Mouse (Mus musculus) monocyte, adult 2 months (primary cell): ENCODE results near the gene Ip6k1.

ENCODE experiments used
- DNase-seq, 2 experiments: peaks; one replicate each; pipeline ENCODE4 v3.0.0; 2022; ENCODE audit warnings: low spot score in 2 of 2, low read depth in 1 of 2

Gene Ip6k1

DNA sequence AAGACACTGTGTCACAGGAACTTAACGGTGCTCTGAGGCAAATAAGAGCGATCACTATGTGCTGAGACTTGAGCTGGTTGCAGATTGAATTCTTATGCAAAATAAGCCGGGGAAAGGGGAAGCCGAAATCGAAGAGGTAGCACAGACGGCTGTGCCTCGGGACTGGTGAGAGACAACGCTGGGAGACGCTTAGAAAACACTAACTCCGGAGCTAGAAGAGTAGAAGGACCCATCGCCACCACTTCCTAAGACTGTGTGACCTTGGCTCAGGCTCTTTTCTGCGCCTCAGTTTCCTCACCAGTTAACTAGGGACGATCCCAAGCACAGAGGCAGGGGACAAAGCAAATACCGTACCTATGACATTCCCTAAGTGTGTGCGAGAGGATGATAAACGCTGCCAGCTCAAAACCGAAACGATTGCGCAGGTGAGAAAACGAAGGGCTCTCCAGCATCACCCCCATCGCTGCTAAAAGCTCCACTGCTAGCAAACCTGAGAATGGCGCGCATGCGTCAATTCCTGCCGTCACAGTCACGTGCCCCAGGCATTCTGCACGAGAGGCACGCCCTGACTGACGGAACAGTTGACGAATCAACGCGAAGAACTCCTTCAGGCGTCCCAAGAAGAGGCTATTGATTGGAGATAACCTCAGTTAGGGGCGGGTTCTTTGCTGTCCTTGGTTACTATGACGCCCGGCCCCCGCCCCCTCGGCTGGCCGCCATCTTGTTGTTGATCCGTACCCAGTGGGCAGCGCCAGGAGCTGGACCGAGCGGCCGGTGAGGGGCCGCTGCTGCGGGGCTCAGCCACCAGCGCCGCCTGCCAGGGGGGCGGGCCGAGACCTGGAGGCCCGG lies at the start of gene Ip6k1:
Ip6k1 (plus strand) TSS at position 580 of the 849 bp plus-strand sequence.
- DNase-seq, result peak; percentile 98

DNA sequence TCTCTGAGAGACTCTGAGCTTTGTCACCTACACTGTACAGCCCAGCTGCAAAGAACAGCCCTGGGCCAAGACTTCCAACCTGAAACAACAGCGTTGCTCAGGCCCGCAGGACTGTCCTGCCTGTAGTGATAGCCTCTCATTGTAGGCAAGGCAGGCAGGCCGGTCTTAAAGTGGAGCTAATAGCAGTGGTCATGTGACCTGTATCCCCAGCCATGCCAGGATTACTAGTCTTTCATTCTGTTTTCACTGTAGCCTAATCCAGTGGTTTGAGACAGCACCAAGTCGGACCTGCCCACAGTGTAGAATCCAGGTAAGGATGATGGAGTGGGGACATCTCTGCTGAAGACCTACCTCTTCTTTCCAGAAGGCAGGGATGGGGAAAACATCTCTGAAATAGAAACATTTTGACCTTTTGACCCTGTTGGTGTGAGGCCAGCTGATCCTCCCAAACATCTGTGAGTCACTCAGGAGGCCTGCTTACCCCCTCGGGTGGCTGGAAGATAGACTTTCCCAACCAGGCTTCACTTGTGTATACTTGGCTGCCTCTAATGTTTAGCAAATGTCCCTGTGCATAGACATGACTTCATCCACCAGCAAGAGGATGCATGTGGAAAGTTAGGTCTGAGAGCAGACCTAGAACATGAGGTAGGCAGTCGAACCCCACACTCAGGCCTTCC lies 46.5 kb upstream of the Ip6k1 start:
- no peak for DNase-seq

DNA sequence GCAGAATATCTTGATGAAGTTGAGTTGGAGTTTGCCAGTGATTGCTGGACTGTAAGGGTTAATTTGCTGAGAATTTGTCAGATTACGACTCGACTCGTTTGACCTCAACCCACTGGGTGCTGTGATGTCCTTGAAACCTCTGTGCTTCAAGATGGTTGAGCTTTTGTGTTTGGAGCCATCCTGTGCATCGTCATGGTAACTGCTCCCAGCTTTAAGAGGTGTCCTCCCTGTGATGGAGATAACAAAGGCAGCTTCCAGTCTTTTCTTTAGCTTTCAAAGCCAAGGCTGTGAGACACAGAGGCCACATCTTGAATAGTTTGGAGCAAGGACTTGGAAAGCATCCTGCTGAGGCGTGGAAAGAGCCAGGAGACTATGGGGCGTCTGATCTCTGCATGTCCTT lies 45.2 kb upstream of the Ip6k1 start:
- no peak for DNase-seq

DNA sequence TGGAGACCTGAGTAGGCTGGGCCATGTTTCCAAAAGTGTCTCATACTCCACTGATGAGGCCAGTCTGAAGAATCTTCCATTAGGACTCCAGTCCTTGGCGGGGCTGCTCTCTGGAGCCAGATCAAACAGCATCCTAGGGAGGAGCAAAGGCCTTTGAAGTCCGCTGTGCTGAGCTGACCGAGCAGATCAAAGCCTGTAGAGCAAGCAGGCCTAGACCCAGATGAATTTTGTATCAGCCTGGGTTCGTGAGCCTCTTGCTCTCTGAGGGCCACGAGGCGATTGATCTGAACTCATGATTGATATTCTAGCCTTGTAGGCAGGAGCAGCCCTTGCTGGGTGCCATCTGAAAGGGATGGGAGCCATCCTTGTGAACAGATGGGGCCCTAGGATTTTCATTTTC lies 42.4 kb upstream of the Ip6k1 start:
- DNase-seq, result no peak

GRCm38 (mm10) chr9:107960928-107961327 lies 41.4 kb upstream of the Ip6k1 start:
- no peak for DNase-seq

GRCm38 (mm10) chr9:107961351-107961762 lies 40.9 kb upstream of the Ip6k1 start:
- DNase-seq, result no peak

GRCm38 (mm10) chr9:107961881-107962280 lies 40.4 kb upstream of the Ip6k1 start:
- no peak for DNase-seq

DNA sequence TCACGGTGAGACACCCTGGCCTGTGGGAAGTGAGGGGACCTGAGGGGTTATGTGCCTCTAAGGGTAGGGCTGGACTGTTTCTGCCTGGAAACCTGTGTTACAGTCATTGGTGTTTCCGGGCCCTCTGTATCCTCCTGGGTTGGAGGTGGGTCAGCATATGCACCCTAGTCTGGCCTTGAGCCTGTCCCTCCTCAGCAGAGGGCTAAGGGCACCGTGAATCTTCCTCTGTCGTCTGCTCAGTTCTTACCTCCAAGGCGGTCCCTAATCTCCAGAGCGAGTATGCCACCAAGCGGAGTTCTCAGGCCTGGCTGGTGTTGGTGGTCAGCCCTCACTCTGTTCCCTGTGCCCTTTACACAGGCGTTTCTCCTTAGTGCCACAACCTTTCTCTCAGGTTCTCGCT lies 39.4 kb upstream of the Ip6k1 start:
- DNase-seq, result no peak

- no peak for DNase-seq
These were observed 38.6 kb upstream of the Ip6k1 start for GRCm38 (mm10) chr9:107963700-107964099.

- no peak for DNase-seq
These were observed 37.6 kb upstream of the Ip6k1 start for GRCm38 (mm10) chr9:107964681-107965080.

DNA sequence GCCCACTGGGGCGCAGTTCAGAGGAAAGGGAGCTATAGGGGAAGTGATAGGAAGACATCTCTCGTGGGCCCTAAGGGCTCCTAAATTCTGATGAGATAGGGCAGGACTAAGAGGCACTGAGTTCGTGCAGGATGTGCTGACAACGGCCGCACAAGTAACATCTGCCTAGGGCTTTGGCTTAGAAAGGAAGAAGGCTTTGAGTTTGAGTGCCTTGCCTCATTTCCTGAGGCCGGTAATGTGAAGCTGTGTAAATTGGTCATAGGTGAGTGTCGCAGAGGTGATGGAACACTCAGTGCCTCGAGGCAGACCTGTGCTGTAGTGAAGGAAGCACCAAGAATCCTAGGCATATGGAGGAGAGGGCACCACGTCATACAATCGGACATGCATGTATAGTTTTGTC lies 35.6 kb upstream of the Ip6k1 start:
- DNase-seq, result no peak

GRCm38 (mm10) chr9:107967437-107967836 lies 34.9 kb upstream of the Ip6k1 start:
- no peak for DNase-seq

GRCm38 (mm10) chr9:107968531-107968930 lies 33.8 kb upstream of the Ip6k1 start:
- no peak for DNase-seq

DNA sequence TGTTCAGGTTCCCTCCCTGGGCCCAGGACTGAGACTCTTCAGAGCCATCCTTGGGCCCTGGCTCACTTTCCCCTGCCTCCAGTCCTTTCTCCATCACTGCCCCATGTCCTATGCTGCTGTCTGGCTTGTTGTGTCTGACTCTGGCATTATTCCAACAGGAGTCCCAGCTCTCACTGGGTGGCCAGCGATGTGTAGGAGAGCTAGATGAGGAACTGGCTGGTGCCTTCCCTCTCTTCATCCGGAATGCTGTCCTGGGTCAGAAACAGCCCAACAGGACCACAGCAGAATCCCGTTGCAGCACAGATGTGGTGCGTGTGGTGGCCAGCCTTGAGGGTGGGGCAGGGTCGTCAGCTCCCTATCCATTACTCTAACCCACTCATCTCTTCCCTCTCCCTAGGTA lies 32.0 kb upstream of the Ip6k1 start:
- DNase-seq, result no peak

DNA sequence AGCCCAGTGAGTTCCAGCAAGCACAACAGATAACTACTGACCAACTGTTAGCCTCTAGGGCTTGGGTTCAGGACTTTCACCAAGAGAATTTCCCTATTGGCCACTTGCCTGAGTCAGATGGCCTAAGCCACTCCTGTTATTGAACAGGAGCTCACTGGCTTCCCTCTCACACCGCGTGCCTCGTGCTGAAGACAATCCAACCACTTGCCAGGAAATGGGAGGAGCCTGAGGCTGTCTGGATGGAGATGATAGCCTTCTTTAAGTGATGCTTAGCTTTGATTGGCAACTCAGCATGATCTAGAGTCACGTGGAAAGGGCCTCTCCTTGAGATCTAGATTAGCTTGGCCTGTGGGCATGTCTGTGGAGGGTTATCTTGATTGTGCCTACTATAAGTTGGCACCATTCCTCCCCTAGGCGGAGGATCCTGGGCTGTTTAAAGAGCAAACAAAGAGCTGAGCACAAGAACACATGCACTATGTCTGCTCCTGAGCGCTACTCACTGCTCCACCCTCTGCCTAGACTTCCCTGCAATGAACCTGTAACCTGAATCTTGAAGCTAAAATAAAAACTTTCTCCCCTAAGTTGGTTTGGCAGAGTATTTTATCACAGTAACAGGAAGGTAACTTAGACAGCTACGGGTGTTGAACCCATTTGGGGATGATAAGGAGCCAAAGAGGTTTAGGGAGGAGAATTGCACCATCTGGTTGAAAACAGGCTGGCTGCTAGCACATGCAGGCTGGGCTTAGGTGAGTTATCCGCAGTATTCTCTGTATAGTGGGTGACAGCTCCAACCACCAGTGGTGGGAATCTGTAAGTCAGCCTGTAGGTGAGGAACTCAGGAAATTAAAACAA lies 30.4 kb upstream of the Ip6k1 start:
- DNase-seq, result no peak

GRCm38 (mm10) chr9:107974491-107975171 lies 27.7 kb upstream of the Ip6k1 start:
- no peak for DNase-seq

GRCm38 (mm10) chr9:107975399-107976386 lies 26.6 kb upstream of the Ip6k1 start, which contains the start of gene Uba7:
Gene Uba7, plus strand, starts transcription at chr9:107975505.
- peak in 1 of 2 experiments; percentile 21 for DNase-seq

DNA sequence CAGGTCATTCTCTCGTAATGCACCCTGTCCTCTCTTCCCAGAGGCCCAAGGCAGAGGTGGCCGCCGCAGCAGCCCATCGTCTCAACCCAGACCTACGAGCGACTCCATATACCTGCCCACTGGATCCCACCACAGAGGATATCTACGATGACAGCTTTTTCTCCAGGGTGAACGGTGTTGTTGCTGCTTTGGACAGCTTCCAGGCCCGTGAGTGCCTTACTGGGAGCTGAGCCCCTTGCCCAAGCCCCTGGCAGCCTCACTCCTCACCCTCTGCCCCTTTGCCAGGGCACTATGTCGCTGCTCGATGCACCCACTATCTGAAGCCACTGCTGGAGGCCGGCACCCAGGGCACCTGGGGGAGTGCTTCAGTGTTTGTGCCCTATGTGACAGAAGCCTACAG lies 23.5 kb upstream of the Ip6k1 start:
- no peak for DNase-seq

DNA sequence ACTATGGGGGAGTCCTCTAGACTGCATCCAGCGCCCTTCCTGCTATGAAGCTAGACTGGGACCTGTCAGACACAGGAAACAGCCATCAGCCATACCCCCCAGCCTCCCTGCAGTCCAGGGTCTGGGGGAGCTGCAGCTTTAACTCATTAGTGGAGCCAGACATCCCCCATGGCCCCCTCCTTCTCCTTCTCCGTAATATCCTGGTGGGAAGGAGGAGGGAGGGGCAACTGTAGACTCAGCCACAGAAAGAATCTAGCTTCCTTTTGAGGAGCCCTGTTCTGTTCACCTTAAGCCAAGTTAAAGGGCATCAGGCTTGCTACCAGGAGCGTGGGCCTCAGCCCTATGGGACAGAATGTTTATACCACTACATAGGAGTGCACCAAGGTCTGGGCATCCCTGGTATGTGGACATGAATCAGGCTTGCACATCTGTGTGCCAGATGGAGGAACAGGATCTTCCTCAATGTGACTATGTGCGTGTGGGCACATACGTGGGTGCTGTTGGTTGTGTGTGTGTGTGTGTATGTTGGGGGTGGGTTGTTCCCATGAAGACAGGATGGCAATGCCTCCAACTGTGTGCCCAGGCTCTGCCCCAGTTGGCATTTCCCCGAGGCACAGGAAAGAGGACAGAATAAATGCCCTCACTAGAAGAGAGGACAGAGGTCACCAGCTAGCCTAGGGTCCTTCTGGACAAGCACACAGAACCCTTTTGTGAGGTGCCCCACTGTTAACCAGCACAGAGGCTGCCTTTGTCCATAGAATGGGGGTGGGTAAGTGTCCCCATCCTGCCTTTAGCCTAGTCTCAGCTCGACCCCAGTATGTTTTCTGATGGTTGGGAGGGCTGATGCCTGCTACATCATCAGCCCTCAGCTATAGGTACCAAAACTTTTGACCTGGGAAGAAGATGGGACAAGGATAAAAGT lies 20.4 kb upstream of the Ip6k1 start:
- DNase-seq, result no peak
